Mouse (Mus musculus): ENCODE data around the gene Tfap2b.

The Tfap2b gene

DNA sequence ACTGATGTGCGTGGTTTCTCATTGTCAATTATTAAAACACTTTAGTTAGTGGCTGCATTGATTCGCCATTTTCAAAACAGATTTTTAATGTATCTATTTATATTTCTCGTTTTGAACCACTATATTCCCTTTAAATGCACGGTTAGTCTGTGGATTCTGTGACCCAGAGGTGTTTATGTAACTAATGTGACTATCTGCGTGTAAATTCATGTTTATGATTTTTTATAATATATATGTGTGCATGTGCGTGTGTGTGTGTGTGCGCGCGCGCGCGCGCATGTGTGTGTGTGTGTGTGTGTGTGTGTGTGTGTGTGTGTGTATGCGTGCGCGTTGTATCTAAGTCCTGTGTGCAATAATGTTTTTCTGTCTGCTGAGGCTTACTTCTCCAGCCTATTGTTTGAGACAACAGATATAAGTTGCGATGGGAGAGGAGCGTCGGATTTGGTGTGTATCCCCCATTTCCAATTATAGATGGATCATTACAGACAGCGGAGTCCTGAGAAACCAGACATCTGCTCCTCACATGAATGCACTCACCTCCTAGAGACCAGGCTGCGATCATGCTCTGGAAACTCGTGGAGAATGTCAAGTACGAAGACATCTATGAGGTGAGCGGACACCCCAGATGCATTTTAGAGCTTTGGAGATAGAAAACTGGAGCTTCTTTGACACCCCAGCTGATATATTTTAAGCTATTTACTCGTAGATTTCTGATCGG is at the start of gene Tfap2b:
Gene Tfap2b, plus strand, starts transcription at position 274 of the 718 bp plus-strand sequence.
- no peak for DNase-seq (ENCODE audit: low spot score in 2 of 2)

DNA sequence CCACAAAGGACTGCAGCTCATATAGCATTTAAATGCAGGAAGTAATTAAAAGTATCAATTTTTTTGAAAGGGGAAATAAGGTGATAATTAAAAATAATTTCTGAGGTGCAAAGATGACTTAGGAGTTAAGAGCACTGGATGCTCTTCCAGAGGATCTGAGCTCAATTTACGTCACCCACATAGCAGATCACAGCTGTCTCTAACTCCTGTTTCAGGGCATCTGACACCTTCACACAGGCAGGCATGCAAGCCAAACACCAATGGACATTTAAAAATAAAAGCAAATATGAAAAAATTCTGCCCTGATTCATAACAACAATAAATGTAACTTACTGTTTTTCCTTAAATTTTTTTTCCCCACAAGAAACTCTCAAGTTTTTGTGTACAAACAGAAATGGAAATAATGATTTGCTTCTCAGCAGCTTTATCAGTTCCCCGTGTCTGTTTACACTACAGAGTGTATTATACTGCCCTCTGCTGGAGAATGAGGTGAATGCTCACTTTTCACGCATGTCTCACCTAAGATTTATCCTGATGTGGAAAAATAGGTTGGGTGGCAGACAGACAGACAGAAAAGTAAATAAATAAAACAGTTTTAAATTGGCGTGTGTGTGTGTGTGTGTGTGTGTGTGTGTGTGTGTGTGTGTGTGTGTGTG is 29.8 kb upstream of the Tfap2b start:
- DNase-seq (ENCODE audit: low spot score in 2 of 2), result peak; percentile 25 to 38

DNA sequence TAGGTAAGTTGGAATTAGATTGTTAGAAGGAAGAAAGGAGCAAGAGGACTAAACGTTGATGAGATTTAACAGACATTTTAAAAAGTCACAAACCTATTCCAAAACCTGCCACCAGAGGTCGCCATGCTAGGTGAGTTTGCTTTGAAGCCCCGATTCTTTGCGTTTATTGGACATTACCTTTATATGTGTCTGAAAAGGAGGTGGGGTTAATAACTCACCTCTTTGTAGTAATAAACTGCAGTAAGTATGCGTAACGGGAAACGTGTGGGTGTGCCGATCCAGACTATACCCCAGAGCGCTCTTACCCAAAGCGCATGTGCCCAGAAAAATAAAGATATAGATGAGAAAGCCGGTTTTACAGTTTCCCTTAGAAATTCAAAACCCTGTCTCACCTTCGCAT is 3.1 kb upstream of the Tfap2b start:
- DNase-seq (ENCODE audit: low spot score in 2 of 2), result peak; percentile 50 to 69

- DNase-seq (ENCODE audit: low spot score in 2 of 2), result no peak
These were observed 2.5 kb upstream of the Tfap2b start for GRCm38 (mm10) chr1:19206194-19206593.

DNA sequence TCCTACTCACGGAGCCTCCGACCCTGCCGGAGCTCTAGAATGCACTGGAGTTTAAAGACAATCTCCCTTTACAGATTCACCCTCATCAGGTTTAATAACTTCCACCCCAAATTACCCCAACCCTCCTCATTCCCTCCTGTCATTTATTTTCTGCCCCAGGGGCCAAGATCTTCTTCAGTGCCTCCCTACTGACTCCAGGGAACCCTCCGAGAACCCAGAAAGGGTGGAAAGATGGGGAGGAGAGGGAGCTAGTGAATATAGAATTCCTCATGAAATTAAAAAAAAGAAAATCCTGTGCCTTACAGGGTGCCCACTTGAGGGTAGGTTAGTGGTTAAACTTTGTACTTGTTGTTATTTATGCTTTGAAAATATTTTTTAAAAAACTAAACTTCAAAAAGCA is 1.1 kb upstream of the Tfap2b start:
- DNase-seq (ENCODE audit: low spot score in 2 of 2), result no peak

- DNase-seq (ENCODE audit: low spot score in 2 of 2), result no peak
These were observed 638 bp downstream of the Tfap2b start for GRCm38 (mm10) chr1:19209359-19209745.

GRCm38 (mm10) chr1:19209776-19210175 is 1.1 kb downstream of the Tfap2b start:
- no peak for DNase-seq (ENCODE audit: low spot score in 2 of 2)

DNA sequence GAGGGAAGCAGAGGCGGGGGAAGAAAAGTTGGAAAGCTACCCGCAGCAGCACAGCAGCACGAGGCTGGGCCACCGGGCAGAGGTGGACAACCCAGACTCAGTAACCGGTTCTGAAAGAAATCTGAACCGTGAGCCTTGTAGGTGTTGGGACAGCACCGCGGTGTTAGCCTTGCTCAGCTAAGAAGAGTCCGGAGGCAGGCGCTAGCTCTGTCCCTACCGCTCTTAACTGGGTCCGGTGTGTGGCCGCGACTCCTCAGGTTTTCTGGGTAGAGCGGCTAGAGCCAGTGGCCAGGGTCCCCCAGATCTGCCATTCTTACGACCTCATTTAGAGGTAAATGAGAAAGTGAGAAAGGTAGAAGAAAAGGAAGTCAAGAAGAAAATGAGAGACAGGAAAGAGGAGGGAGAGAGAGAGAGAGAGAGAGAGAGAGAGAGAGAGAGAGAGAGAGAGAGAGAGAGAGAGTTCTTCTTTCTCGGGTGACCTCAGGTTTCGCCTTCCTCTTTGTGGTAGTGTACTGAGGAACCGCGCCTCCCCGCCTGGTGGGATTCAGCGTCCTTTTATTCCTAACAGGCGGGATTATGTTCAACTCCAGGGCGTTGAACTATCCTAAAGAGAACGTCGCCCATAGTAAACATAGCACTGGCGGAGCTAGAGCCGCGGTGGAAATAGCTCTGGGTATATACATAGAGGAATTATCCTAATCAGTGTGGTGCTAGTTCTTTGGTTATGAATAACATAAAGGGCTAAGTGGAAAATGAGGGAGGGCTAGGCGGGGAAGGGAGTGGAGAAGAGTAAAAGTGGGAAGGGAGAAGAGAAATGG is 1.7 kb downstream of the Tfap2b start:
- no peak for DNase-seq (ENCODE audit: low spot score in 2 of 2)

GRCm38 (mm10) chr1:19211033-19211405 is 2.3 kb downstream of the Tfap2b start:
- DNase-seq (ENCODE audit: low spot score in 2 of 2), result no peak

DNA sequence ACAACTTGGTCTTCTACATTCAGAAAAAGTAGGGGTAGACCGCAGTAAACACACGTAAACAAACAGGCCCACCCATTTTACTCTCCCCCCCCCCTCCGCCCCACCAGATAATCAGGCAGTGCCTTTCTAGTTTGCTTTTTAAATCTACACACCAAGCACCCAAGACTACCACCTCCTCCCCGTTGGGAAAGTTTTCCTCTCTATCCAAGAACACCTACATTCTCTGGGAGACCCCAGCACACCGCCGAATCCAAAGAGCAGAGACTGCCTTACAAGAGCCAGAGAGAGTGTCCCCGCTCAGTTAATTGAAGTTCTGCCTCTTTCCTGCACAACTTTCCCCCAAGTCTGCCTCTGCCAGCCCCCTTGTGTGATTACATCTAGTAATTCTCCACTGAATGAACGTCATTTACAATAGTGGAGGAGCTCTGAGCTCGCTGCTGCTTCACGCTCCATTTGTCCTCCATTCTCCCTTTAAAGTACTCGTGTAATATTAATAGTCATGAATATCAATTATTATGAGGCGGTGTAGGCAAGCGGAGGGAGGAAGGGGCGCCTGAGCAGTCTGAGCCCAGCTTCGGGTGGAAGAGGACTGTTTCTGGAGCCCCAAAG is 2.9 kb downstream of the Tfap2b start:
- no peak for DNase-seq (ENCODE audit: low spot score in 2 of 2)

GRCm38 (mm10) chr1:19212691-19213090 is 4.0 kb downstream of the Tfap2b start:
- no peak for DNase-seq (ENCODE audit: low spot score in 2 of 2)

- DNase-seq (ENCODE audit: low spot score in 2 of 2), result no peak
These were observed 4.5 kb downstream of the Tfap2b start for GRCm38 (mm10) chr1:19213171-19213570.

- no peak for DNase-seq (ENCODE audit: low spot score in 2 of 2)
These were observed 5.2 kb downstream of the Tfap2b start for GRCm38 (mm10) chr1:19213851-19214395.

GRCm38 (mm10) chr1:19217391-19217790 is 8.7 kb downstream of the Tfap2b start:
- no peak for DNase-seq (ENCODE audit: low spot score in 2 of 2)

- no peak for DNase-seq (ENCODE audit: low spot score in 2 of 2)
These were observed 9.5 kb downstream of the Tfap2b start for GRCm38 (mm10) chr1:19218221-19218620.

- no peak for DNase-seq (ENCODE audit: low spot score in 2 of 2)
These were observed 10.7 kb downstream of the Tfap2b start for GRCm38 (mm10) chr1:19219381-19219780.

DNA sequence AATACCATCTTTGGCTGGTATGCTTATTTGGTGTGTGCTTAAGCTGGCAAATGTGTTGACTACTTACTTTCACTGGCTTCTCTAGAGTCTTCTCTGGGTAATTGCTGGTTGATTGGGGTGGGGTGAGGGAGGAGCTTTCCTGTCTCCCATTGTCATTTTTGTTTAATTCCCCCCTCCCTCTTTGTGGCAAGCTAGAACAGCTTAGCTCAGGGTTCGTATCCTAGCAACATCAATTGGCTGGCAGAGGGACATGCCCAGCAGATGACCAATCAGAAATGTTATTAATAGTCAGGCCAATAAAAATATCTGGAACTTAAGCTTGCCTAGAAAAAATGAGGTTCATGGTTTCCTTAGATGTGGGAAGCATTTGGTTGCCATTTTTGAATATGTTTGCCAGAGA is 11.8 kb downstream of the Tfap2b start:
- DNase-seq (ENCODE audit: low spot score in 2 of 2), result no peak

GRCm38 (mm10) chr1:19221601-19222000 is 12.9 kb downstream of the Tfap2b start:
- DNase-seq (ENCODE audit: low spot score in 2 of 2), result no peak

GRCm38 (mm10) chr1:19226699-19227098 is 18.0 kb downstream of the Tfap2b start:
- DNase-seq (ENCODE audit: low spot score in 2 of 2), result no peak

GRCm38 (mm10) chr1:19230926-19231573 is 22.3 kb downstream of the Tfap2b start:
- no peak for DNase-seq (ENCODE audit: low spot score in 2 of 2)

DNA sequence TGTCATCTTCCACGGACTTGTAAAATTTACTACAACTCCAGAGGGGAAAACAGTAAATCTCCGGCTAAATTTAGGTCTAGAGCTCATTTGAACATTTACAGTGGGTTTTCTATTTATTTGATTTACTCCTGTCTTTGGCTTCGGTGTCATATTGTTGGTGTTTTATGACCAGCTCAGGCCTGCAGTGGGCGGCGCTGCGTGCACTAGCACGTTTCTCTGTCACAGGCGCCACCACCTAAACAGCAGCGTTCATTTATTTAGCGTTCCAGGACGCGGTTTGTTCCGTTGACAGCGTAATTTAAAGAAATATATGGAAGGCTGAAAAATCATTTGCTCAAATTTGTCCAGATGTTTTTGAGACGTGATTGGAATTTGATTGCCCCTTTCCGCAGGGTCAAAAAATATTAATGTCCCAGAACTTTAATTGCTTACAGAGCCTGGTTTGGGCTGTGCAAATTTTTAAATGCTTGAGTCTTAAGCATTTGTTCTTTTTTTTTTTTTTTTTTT is 22.9 kb downstream of the Tfap2b start:
- DNase-seq (ENCODE audit: low spot score in 2 of 2), result no peak
